Comparison of ENCODE assay signal across 8 mouse cellular contexts in the genomic region with DNA sequence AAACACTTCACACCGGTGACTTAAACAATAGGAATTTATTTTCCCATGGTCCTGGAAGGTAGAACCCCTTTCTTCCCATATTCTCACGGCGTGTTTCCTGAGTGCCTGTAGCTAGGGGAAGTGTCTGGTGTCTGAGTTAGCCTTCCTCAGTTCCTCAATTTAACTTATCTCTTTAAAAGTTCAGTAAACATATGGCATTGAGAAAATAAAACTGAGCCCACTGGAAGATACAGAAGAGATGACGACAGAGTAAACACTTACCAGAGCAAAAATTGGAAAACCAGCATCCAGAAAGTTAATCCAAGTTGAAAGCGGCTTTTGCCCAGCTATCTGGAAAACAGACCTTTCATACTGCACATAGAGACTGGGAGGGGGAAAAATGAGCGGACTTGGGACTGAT. TPM values are rescaled to one million over a fixed set of nuclear protein-coding genes. Genes with fewer than 3 reads are reported as not detected.
A peak's percentile ranks its signal among the peaks of the same experiment; 100 is the strongest.
DNase-seq lines count a peak whose midpoint lies in the region; ATAC-seq lines count a peak whose summit lies in the region.

No protein-coding gene starts in this region.

- 38% methylated on average over 6 of the region's 6 CpGs for WGBS in intestine, embryonic 16.5 days
- WGBS in midbrain, embryonic 13.5 days: 48% methylated on average over 6 of the region's 6 CpGs

- DNase-seq in 3T3-L1 (ENCODE audit: low read depth, low spot score): peak; percentile 44
- peak; percentile 43 to 45 for DNase-seq in B cell, adult 2 months
- no peak for DNase-seq in left cerebral cortex, postnatal 25 days (ENCODE audit: low spot score in 2 of 2)
- no peak for DNase-seq in right cerebral cortex, adult 2 months (ENCODE audit: low spot score in 2 of 2)
- DNase-seq in cerebellum, adult 11 months: no peak

- peak overlapping the region; percentile 46 for H3K4me2 ChIP-seq in intestine, embryonic 16.5 days (ENCODE audit: low read depth, low read length)
- peak overlapping the region; percentile 62 for H3K4me2 ChIP-seq in midbrain, embryonic 13.5 days (replicated peaks)

- H3K36me3 ChIP-seq in erythroblast, embryonic 14.5 days (ENCODE audit: control insufficient read depth): peaks cover 3% of the 10 kb centered on the region; the same call in 1 of the 2 replicates
- no peaks in the 10 kb centered on the region for H3K36me3 ChIP-seq in intestine, embryonic 16.5 days (ENCODE audit: control insufficient read depth, insufficient read depth, low read length)
- H3K36me3 ChIP-seq in midbrain, embryonic 13.5 days: peaks cover 3% of the 10 kb centered on the region; the same call in 1 of the 2 replicates

- intact Hi-C loops in left cerebral cortex, postnatal 25 days (cut with DNase I): no loop called here

- no peaks in the 10 kb centered on the region for H3K9me3 ChIP-seq in erythroblast, embryonic 14.5 days (ENCODE audit: control insufficient read depth, low read length)
- H3K9me3 ChIP-seq in intestine, embryonic 16.5 days (ENCODE audit: control insufficient read depth, low read length): no peaks in the 10 kb centered on the region
- H3K9me3 ChIP-seq in midbrain, embryonic 13.5 days: no peaks in the 10 kb centered on the region

- peaks cover 30% of the 10 kb centered on the region for H3K4me1 ChIP-seq in erythroblast, embryonic 14.5 days (ENCODE audit: control insufficient read depth)
- 0 out of 2 replicates have a peak, but pooled peaks cover 3% of the 10 kb centered on the region for H3K4me1 ChIP-seq in intestine, embryonic 16.5 days (ENCODE audit: control insufficient read depth, insufficient read depth, low read length)
- peaks cover 14% of the 10 kb centered on the region for H3K4me1 ChIP-seq in midbrain, embryonic 13.5 days (replicated peaks)

- H3K27ac ChIP-seq in intestine, embryonic 16.5 days (ENCODE audit: low read length): peak overlapping the region; percentile 82
- peak overlapping the region; percentile 82; the same call in 1 of the 2 replicates for H3K27ac ChIP-seq in midbrain, embryonic 13.5 days

- H3K9ac ChIP-seq in intestine, embryonic 16.5 days (ENCODE audit: low read depth, low read length): peak overlapping the region; percentile 88
- H3K9ac ChIP-seq in midbrain, embryonic 13.5 days (replicated peaks): peak overlapping the region; percentile 80

- no peaks in the 10 kb centered on the region for H3K27me3 ChIP-seq in erythroblast, embryonic 14.5 days (ENCODE audit: control insufficient read depth)
- H3K27me3 ChIP-seq in intestine, embryonic 16.5 days (replicated peaks; ENCODE audit: control insufficient read depth, insufficient read depth, low read length): no peaks in the 10 kb centered on the region
- no peaks in the 10 kb centered on the region for H3K27me3 ChIP-seq in midbrain, embryonic 13.5 days

- ATAC-seq in intestine, embryonic 16.5 days: no peak
- ATAC-seq in midbrain, embryonic 13.5 days: 0 out of 2 replicates have a peak, but pooled peaks have one; percentile 4

- H3K4me3 ChIP-seq in erythroblast, embryonic 14.5 days (replicated peaks): peak overlapping the region; percentile 90
- peak overlapping the region; percentile 81 for H3K4me3 ChIP-seq in intestine, embryonic 16.5 days (ENCODE audit: low read length)
- H3K4me3 ChIP-seq in midbrain, embryonic 13.5 days (replicated peaks): peak overlapping the region; percentile 76

RNA-seq across cellular contexts. Expression of gene Zfp69, which starts 0.7 kb away (rescaled TPM):
- polyA plus RNA-seq in erythroblast, embryonic 14.5 days (2012): 0.04 and 0.08 TPM in 2 replicates
- polyA plus RNA-seq in intestine, embryonic 16.5 days (2015; fragmentation: Nextera tagmentation; extraction: Ambion mirVana): 3.9 and 4.8 TPM in 2 replicates
- 8.8 and 9.4 TPM in 2 replicates for polyA plus RNA-seq in midbrain, embryonic 13.5 days (2015; fragmentation: Nextera tagmentation; extraction: Ambion mirVana)
- total RNA-seq in left cerebral cortex, postnatal 25 days (2021): 1 to 10 TPM; 1.1 to 1.6 TPM

RNA-seq across cellular contexts. Expression of gene Exo5, which starts 27.3 kb away (rescaled TPM):
- 0.27 and 0.51 TPM in 2 replicates for polyA plus RNA-seq in erythroblast, embryonic 14.5 days (2012)
- polyA plus RNA-seq in intestine, embryonic 16.5 days (2015; fragmentation: Nextera tagmentation; extraction: Ambion mirVana): 23.9 and 26.9 TPM in 2 replicates
- 39.2 and 44.5 TPM in 2 replicates for polyA plus RNA-seq in midbrain, embryonic 13.5 days (2015; fragmentation: Nextera tagmentation; extraction: Ambion mirVana)
- 10 to 100 TPM; 10.1 to 13.3 TPM for total RNA-seq in left cerebral cortex, postnatal 25 days (2021)

Comparison
In these comparisons a context has a peak if more than half of its experiments do, and no peak if none do; other contexts are left out.
1. DNase-seq: peak in 3T3-L1 (single experiment) and B cell, adult 2 months (2 of 2); none in left cerebral cortex, postnatal 25 days (0 of 2), right cerebral cortex, adult 2 months (0 of 2) and cerebellum, adult 11 months (single experiment).
2. RNA of gene Exo5, which starts 27.3 kb away (polyA plus RNA-seq): 39.2 to 44.5 TPM in midbrain, embryonic 13.5 days and 23.9 to 26.9 TPM in intestine, embryonic 16.5 days; 0.27 to 0.51 TPM in erythroblast, embryonic 14.5 days; every median in the first group is over 10 times any median in the second.
3. Peak in every context shown above with its lines, with median percentiles within 50 percentile points of each other: H3K4me3 ChIP-seq.